Mouse (Mus musculus): Measurements from ENCODE around the gene Adamts13.

The Adamts13 gene

DNA sequence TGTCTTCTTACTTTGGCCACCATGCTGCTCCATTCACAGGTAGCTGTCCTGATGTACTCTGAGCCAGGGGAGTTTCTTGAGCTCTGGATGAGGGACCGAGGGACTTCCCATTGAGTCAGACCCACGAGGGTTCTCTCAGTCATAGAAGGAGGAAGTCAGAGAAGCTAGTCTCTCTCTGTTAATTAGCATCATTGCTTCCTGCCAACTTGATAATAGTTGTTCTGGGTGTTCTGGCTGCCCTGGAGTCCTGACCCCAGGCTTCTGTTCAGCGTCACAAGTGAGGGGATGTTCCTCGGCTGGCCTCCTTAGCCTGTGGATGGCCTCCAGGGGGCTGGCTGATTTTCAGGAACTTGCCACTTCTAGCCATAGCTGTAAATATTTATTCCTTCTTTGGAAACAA lies 744 bp downstream of the Adamts13 start:
- no peak for DNase-seq

DNA sequence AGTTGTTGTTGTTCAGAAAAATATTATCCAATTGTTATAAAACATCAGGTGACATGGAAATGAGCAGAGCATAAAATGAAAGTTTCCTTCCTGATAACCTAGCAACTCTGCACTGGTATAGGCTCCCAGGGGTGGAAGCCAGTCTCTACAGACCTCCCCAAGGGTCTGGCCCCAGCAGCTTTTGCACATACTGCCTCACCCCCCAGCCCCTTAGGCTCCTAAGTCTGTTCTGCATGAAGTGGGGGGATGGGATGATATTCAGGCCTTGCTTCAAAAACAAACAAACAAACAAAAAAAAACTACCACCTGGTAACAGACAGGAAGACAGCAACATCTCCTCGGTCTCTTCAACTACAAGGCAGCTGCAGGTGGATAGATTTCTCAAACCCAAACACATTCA lies 7.1 kb downstream of the Adamts13 start:
- no peak for DNase-seq

DNA sequence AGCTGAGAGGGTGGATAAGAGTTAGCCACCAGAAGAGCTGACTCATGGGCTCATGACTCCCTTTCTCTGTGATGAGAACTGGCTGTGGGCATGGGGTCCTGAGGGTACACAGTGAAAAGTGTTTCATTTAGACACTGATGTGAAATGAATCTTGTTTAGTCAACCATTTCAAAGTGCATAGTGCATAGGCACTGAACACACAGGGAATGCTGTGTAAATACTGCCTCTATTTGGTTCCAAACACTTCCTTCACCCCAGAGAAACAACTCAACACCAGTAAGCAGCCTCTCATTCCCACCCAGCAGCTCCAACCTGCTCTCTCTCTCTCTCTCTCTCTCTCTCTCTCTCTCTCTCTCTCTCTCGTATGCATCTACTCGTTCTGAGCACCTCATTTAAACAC lies 11.0 kb downstream of the Adamts13 start:
- no peak for DNase-seq

DNA sequence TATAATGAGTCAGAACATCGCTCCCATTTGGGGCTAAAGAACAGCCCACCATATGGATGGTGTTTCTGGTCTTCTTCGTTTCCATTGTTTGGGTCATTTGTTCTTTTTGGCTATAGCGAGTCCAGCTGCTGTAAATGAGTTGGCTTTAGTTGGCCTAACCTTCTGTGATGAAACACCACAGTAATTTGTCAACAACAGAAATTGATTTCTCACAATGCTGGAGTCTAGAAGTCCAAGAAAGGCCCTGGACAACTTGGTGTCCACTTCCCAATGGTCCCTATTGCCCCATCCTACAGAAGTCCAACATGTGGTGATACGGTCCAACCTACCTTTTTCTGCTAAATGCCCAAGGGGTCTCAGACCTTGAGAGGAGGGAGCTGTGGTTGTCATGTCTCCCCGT lies 11.4 kb downstream of the Adamts13 start:
- no peak for DNase-seq

DNA sequence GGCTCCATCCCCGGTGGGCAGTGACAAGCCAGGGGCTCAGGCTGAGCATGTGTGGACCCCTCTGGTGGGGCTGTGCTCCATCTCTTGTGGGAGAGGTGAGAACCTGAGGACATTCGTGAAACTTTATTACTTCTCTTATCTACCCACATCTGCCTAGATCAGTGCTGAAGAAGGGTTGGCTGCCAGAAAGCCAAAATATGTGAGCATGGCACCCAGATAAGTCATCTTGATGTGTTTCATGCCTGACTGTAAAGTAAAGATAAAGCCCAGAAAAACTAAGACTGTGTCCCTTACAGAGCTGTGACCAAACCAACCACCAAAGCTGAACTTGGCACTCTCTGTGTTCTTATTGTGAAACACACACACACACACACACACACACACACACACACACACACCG lies 20.7 kb downstream of the Adamts13 start:
- DNase-seq = no peak

DNA sequence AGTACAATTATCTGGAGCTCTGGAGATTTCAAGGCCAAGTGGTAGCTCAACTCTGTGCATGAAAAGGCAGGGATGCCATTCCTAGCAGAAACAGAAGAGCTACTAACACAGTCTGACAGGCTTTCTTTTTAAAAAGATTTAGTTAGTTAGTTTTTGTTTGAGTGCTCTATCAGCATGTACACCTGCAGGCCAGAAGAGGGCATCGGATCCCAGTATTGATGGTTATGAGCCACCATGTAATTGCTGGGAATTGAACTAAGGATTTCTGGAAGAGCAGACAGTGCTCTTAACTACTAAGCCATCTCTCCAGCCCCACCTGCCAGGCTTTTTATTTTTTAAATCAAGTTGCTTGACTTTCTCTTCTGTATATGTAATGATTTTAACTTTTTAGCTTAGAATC lies 24.3 kb downstream of the Adamts13 start:
- no peak for DNase-seq

DNA sequence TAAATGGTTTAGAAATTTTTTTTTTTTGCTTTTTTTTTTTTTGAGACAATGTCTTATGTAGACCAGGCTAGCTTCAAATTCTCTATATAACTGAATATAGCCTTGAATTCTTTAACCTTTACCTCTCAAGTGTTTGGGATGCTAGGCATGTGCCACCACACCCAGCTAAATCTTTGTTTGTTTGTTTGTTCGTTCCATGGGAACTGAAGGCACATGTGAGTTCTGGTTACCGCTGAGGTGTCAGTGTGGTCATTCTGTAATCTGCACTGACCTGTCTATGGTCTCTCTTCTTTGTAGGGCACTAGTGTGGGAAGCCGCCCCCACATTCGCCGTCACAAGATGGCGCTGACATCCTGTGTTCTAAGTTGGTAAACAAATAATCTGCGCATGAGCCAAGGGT lies 24.8 kb downstream of the Adamts13 start:
- no peak for DNase-seq

DNA sequence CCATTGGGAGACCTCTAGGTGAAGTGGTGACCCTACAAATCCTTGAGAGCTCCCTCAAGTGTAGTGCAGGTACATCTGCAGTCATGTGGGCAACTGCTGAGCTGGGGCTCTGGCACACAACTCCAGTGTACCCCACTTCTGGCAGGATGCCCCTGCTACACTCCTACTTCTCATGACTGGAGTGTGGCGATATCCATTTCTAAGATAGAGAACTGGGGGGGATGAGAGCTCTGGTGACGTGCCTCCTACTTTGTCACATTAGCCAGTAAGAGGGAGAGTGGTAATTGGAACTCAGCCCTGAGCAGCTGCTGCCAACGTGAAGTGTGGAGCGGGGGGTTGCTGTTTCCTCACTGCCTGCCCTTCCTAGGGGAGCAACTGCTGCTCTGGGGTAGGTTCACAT lies 33.0 kb downstream of the Adamts13 start:
- peak; percentile 39 for DNase-seq

DNA sequence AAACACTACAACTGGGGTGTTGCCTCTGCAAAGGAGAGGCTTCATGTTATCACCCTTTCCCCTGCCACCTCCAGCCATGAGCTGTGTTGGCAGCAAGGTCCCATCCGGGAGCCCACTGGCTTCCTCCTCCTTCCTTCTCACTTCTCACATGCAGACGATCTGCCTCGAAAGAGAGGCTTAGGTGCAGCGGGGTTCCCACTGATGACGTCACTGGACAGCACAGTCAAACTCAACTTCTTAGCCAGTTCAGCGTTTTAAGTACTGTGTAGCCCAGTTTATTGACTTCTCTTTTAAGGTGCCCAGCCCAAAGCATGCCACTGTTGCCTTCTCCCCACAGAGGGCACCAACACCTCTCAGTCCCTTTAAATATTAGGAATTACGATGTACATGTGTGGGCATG lies 34.5 kb downstream of the Adamts13 start:
- DNase-seq = no peak

DNA sequence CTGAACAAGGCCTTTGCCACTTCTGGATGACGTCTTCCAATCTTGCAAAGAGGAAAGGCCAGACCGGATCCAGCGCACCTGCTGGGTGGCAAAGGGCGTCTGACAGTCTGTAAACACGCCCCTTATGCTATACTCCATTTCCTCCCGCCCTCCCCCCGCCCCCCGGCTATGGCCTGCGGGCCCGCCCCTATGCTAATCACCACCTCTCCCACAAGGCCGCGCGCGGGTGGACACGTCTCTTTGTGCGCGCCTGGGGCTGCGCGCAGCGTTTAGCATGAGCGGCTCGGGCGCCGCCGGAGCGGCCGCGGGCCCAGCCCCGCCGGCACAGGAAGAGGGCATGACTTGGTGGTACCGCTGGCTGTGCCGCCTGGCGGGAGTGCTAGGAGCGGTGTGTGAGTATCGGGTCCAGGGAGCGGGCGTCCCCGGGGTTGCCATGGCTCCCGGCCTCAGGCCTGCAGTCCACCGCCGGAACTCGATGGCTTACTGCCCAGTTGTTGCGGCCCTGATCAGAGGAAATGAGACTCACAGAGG lies 36.6 kb downstream of the Adamts13 start, which contains the start of gene Cacfd1:
TSS of gene Cacfd1 (plus strand) at position 213 of the 531 bp plus-strand sequence.
- DNase-seq = peak; percentile 88

DNA sequence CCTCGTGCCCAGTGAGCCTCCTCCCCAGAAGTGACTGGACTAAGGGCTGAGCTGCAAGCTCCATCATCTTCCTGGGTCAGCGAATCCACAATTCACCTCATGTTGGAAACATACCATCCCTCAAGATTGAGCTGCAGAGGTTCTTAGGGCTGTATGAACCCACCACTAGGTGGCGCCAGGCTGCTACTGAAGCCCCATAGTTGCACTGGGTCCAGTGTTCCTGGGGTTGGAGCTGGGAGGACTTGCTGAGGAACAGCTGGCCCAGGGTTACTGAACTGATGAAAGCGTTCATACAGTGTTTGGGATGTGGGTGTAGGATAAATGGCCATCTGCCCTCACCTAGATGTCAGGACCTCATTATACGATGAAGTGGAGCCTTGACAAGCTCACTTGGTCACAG lies 44.6 kb downstream of the Adamts13 start:
- DNase-seq = peak; percentile 59

DNA sequence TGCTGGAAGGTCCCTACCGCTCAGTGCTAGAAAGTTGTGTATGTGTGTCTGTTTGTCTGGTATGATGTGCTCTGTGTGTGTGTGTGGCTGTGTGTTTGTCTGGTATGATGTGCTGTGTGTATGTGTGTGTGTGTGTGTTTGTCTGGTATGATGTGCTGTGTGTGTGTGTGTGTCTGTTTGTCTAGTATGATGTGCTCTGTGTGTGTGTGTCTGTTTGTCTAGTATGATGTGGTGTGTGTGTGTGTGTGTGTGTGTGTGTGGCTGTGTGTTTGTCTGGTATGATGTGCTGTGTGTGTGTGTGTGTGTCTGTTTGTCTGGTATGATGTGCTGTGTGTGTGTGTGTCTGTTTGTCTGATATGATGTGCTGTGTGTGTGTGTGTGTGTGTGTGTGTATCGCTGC lies 46.3 kb downstream of the Adamts13 start:
- DNase-seq = no peak

DNA sequence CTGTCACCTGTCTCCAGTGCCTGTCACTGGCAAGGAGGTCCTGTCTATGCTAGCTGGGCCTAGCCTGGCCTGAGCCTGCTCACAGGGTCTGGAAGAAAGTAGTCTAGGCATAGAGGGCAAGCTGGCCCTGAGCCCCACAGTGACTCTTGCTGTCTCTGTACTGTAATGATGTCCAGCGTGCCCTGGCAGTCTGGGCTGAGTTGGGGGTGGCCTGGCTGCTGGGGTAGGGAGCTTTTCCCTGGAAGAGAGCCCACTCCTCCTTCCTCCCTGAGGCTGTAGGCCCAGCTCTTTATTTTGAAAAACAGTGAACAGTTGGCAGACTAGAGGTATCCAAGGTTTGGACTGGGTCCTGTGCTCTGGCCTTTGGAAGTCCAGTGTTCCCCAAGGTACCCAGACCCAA lies 47.9 kb downstream of the Adamts13 start:
- DNase-seq = no peak

DNA sequence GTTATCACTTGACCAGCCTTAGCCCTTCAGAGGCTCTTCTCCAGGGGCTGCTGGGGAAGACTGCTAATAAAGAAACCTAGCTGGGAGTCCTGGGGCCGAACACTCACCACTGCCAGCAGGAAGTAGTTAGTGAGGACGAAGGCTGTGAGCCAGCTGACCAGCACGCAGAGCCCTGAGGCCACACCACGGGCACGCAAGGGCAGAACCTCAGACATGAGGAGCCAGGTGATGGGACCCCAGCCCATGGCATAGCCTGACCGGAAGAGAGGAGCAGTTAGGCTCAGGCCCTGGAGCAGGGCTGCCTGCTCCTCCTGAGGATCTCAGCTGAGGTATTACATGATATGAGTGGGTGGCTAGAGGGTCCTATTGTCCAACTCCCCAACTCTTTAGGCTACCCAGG lies 49.4 kb downstream of the Adamts13 start:
- no peak for DNase-seq

DNA sequence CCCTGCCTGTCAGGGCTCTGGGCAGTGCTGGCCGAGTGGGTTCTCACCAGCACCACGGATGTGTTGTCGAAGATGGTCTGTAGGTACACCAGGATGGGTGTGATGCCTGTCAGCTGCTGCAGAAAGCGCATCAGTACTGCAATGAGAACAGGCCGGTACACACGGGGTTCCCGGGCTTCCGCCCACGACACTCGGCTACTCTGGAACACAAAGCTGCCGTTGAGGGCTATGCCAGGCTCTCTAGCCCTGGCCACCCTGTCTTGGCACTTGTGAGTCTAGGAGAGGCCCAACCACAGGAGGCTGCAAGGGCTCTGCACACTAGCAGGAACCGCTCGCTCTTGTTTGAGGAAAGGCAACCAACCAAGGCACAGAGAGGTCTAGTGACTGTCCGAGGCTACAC lies 50.9 kb downstream of the Adamts13 start:
- no peak for DNase-seq

DNA sequence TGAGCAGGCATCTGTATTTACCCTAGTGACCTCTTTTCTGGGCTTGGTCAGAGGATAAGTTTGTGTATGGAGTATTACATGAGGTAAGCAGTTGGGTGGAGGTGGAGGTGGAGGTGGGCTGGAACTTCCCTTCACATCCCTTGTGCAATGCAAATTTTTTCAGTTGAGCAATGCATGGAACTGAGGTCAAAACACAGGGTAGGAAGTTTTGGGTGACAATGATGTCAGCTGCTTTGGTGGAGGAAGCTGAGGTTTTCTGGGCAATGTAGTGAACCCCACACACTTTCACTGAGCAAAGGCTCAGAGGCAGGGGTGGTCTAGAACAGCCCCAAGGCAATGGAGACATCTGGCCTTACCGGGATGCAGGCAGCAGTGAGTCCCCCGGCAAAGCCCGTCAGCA lies 52.3 kb downstream of the Adamts13 start:
- DNase-seq = no peak

DNA sequence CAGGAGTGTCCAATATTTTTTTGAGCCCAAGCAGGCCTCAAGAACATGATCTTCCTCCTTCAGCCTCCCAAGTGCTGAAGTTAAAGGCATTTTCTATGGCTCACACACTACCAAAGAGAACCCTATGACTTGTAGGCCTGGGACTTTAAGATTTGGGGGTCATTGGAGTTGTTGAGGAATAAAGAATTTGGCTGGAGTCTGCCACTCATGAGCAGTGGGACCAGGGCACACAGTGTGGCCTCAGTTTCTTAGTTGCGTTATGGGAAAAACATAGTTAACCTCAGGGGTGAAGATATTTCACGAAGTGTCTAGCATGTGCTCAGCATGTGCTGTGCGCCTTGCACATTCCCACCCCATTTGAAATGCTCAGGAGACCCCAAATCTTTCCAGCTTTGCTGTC lies 53.1 kb downstream of the Adamts13 start:
- DNase-seq = no peak

DNA sequence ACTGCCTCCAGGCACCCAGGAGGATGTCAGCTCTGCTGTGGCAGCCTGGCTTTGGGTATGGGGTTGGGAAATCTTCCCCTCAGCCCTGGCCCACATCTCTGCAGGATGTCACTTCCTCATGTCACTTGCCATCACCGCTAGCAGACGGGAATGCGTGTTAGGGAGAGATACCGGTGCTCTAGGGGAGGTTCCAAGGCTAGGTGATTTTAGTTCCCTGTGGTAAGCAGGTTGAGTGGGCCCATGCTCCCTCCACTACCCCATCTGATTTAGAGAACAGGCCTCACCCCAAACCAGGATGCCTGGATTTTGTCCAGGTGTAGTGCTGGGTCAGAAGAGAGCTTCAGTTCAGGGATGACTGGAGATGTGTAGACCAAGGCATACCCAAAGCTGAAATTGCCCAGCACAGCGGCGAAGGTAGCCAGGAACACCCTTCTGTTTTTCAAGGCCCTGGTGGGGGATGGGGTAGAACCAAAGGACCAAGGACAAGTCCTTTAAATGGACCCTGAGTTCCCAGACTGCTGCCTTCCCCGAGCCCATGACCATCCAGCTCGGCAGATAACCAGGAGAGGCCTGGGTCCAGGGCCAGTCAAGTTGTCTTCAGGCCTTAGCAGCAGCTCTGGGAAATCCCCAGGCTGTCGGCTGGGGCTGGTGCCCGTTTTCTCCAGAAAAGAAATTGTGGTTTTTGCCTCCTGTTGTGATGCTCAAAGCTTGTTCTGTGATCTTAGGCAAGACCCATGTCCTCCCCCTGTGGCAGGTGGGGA lies 53.8 kb downstream of the Adamts13 start:
- DNase-seq = no peak

DNA sequence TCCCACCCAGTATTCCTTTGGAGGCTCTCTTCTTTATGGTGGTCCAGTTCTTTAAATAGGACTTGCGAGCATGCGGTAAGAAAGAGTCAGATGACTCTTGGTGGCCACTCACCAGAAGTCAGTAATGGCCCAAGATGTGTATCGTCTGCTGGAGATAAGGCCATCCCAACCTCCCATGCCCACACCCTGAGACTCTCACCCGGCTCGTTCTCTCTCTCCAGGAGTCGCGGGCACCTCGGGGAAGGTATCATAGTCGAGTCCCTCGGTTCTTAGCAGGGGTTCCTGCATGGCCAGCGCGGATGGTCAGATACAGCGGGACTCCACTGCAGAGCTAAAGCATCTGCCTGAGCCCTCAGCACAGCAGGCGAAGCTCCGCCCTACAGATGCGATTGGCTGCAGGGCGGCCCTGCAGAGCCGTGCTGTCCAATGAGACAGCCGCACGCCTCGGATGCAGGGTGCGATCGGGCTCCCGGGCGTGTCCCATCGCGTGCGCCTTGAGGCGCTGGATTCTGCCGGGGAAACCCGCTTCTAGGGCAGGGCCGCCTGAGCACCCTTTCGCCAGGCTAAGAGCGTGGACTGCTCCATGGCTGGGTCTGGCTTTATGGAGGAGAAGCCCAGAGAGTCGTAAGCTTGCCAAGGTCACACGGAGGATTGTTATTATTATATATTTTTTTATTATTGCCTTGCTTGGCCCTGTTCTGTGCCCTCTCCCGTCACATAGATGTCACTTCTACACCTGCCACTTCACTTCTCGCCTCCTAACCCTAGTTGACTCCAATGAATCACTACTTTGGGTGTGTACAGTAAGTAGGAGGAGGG lies 54.6 kb downstream of the Adamts13 start, which contains the start of gene Slc2a6:
TSS of gene Slc2a6 (minus strand) at position 381 of the 819 bp plus-strand sequence.
- DNase-seq = peak; percentile 92

DNA sequence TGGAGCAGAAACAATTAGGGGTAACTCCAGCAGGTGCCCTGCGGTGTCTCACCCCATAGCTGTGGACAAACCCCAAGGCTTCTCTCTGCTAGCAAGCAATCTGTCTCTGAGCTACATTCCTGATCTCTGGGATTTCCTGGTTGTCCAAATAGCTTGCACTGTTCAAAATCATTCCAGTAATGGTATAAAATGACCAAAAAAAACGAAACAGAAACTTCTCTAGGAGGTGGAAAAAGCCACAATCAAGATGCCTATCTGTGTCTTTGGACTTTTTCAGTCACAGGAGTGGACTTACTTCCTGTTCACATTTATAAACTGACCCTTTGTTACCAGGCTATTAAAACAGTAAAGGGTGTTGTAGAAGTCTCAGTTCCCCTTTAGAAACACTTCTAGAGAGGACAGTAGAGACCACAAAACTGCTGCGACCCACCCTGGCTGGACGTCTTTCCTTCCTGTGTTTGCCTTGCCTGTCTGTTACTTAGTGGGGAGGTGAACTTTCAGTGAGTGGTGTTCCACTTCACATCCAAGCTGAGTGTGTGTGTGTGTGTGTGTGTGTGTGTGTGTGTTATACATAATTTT lies 55.3 kb downstream of the Adamts13 start:
- no peak for DNase-seq

DNA sequence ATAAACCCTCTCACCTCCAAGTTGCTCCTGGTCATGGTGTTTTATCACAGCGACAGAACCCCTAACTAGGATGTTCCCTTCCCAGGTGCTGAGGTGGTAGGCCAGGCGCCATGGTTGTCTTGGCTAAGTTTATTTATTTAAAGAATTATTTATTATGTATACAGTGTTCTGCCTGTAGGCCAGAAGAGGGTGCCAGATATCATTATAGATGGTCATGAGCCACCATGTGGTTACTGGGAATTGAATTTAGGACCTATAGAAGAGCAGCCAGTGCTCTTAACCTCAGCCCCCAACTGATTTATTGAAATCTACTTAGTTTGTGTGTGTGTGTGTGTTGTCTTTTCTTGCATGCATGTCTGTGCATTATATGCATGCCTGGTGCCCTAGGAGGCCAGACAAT lies 59.1 kb downstream of the Adamts13 start:
- no peak for DNase-seq

DNA sequence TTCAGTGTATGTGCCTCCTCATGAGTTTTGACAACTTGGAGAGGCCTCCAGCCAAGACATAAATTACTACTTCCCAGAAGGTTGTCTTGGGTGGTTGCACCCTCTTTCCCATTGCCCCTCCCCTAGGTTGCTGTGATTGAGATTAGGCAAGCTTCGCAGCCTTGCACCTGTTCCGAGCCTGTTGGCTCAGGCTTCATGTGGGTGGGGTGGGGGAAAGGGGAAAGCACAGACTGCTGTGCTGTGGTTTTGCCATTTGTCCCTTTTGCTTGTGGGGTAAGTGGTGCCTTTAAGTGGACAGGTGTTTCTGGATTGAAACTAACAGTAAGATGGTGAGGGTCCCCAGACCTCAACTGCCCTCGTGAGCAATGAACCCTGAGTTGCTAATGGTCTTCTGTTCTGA lies 62.8 kb downstream of the Adamts13 start:
- DNase-seq = no peak

DNA sequence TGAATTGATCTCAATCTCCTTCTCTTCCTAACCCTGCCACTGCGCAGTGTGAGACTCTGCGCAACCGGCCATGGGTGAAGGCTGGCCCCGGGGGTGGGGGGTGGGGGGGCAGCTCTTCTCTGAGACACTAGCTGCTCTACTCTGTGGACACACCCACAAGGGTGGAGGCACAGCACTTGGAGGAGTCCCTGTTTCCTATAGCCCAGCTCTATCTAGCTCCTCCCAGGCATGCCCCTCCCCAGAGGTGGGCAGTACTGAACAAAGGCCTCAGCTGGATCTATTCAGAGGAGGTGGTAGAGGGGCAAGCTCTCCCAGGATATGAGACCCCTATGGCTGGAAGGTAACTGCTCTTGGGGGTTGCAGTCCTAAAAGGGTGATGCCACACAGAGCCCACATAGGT lies 63.8 kb downstream of the Adamts13 start:
- DNase-seq = no peak

DNA sequence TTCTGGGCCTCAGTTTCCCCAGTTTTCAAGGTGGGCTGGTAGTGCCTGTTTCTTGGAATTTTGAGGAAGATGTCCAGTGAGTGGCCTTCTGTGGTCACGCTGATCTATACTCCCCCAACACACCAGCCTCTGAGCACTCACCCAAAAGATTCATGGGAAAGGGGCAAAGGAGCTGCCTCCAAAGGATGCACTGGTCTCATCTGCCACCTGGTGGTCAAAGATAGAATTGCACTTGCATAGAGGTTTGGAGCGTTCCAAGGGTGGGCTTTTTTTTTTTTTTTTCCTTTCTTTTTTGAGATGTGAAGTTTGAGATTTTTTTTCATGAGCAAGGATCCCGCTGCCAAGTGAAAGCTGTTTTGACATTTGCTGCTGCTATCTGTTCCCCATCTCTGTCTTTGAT lies 65.4 kb downstream of the Adamts13 start:
- DNase-seq = peak; percentile 57

Data from right cerebral cortex, postnatal 25 days (tissue).